12 mouse cellular contexts compared by ENCODE assay signal in the genomic region with DNA sequence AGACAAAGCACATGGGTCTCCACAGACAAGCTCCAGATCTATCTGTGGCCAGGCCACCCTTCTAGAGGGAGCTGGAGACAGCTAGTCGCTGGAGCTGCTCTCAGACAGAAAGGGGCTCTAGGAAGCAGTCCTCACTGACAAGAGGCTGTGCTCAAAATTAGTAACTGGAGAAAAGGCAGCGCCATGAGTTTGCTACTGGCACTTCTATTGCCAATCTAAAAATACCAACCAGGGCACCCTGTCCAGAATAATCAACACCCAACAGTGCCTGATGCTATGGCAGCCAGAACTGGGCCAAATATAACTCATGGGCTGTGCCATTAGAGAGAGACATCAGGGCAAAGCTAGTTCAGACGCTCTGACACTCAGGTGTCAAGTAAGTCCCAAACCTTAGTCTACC. TPM values are rescaled to one million over a fixed set of nuclear protein-coding genes. Genes with fewer than 3 reads are reported as not detected.
DNase-seq lines count a peak whose midpoint lies in the region; ATAC-seq lines count a peak whose summit lies in the region.
"Had no signal": no experiment of that assay in that cellular context is flagged by ENCODE, and none has a peak within 500 bp of the region (broad histone marks: within the 10 kb centered on the region; RNA-seq: fewer than 3 reads in every experiment).

No protein-coding gene starts in this region.

- WGBS in midbrain, embryonic 16.5 days, result 95% methylated on average over 3 of the region's 3 CpGs

- H3K9ac ChIP-seq in midbrain, embryonic 16.5 days (ENCODE audit: low read depth, low read length), result no peak overlapping the region

- H3K4me2 ChIP-seq in midbrain, embryonic 16.5 days (ENCODE audit: low read length), result no peak overlapping the region
- H3K4me2 ChIP-seq: liver, embryonic 11.5 days; midbrain, embryonic 11.5 days had no signal

- no peaks in the 10 kb centered on the region for H3K9me3 ChIP-seq in midbrain, embryonic 16.5 days (replicated peaks; ENCODE audit: control insufficient read depth, low read length, poor library complexity, severe bottlenecking)

- no peak overlapping the region for H3K27ac ChIP-seq in midbrain, embryonic 16.5 days (ENCODE audit: low read length)
- H3K27ac ChIP-seq: hindbrain, postnatal 0 days; kidney, postnatal 0 days had no signal

- peaks cover 34% of the 10 kb centered on the region for H3K36me3 ChIP-seq in midbrain, embryonic 16.5 days (ENCODE audit: control insufficient read depth, insufficient read depth, low read length)

- peak; percentile 54 to 64 for DNase-seq in gastrocnemius, adult 8-10 months (ENCODE audit: low spot score in 2 of 2)
- no peak for DNase-seq in gastrocnemius, postnatal 4 days (ENCODE audit: low spot score in 2 of 2)
- DNase-seq in cerebellum, postnatal 36 days, result peak; percentile 18 to 41
- DNase-seq in heart, adult 8-10 months (ENCODE audit: low spot score), result peak; percentile 62
- DNase-seq in heart, postnatal 4 days, result peak; percentile 50
- no peak for DNase-seq in adrenal gland, postnatal 25 days
- DNase-seq: lung, postnatal 10 days had no signal

- H3K27me3 ChIP-seq in midbrain, embryonic 16.5 days (ENCODE audit: control insufficient read depth, insufficient read depth, low read depth, low read length), result no peaks in the 10 kb centered on the region

- no peaks in the 10 kb centered on the region for H3K4me1 ChIP-seq in midbrain, embryonic 16.5 days (ENCODE audit: control insufficient read depth, insufficient read depth, low read length)

- no peak overlapping the region for H3K4me3 ChIP-seq in midbrain, embryonic 16.5 days (ENCODE audit: low read depth, low read length)

- ATAC-seq in midbrain, embryonic 16.5 days, result no peak
- ATAC-seq: hindbrain, postnatal 0 days had no signal

RNA-seq across cellular contexts. Expression of gene Mfn2, which starts 7.2 kb away (rescaled TPM):
- total RNA-seq in gastrocnemius, adult 8-10 months (2022), result 100 to 1,000 TPM; 389 to 516 (median 444) TPM
- total RNA-seq in gastrocnemius, postnatal 4 days (2021), result 100 to 1,000 TPM; 200 to 231 TPM
- total RNA-seq in heart, adult 8-10 months (2022), result 100 to 1,000 TPM; 664 to 803 (median 747) TPM
- 100 to 1,000 TPM; 505 to 526 TPM for total RNA-seq in heart, postnatal 4 days (2021)
- polyA plus RNA-seq in midbrain, embryonic 16.5 days (2015; fragmentation: Nextera tagmentation; extraction: Ambion mirVana), result 107 and 108 TPM in 2 replicates
- total RNA-seq in adrenal gland, postnatal 25 days (2021), result 151 and 217 TPM in 2 replicates

RNA-seq across cellular contexts. Expression of gene Fv1, which starts 28.6 kb away (rescaled TPM):
- 1 to 10 TPM; 5.1 to 9.2 (median 6.7) TPM for total RNA-seq in gastrocnemius, adult 8-10 months (2022)
- 1 to 10 TPM; 6.3 to 6.4 TPM for total RNA-seq in gastrocnemius, postnatal 4 days (2021)
- 10 to 100 TPM; 17.8 to 23.1 (median 20.2) TPM for total RNA-seq in heart, adult 8-10 months (2022)
- 10 to 100 TPM in 1 of 2 experiments, 1 to 10 TPM in 1; 9.9 to 11.7 TPM for total RNA-seq in heart, postnatal 4 days (2021)
- 7.5 and 10.5 TPM in 2 replicates for polyA plus RNA-seq in midbrain, embryonic 16.5 days (2015; fragmentation: Nextera tagmentation; extraction: Ambion mirVana)
- total RNA-seq in adrenal gland, postnatal 25 days (2021), result 12.2 and 16.6 TPM in 2 replicates

RNA-seq across cellular contexts. Expression of gene Miip, which starts 28.7 kb away (rescaled TPM):
- 1 to 10 TPM; 3.6 to 5.1 (median 4.8) TPM for total RNA-seq in gastrocnemius, adult 8-10 months (2022)
- total RNA-seq in gastrocnemius, postnatal 4 days (2021), result 10 to 100 TPM in 1 of 2 experiments, 1 to 10 TPM in 1; 9.9 to 12.4 TPM
- total RNA-seq in heart, adult 8-10 months (2022), result 1 to 10 TPM; 6.0 to 9.4 (median 7.2) TPM
- total RNA-seq in heart, postnatal 4 days (2021), result 10 to 100 TPM; 17.8 to 21.7 TPM
- polyA plus RNA-seq in midbrain, embryonic 16.5 days (2015; fragmentation: Nextera tagmentation; extraction: Ambion mirVana), result 34.8 and 38.8 TPM in 2 replicates
- total RNA-seq in adrenal gland, postnatal 25 days (2021), result 31.9 and 37.7 TPM in 2 replicates

RNA-seq across cellular contexts. Expression of gene Plod1, which starts 39.2 kb away (rescaled TPM):
- 10 to 100 TPM; 14.7 to 17.0 (median 15.5) TPM for total RNA-seq in gastrocnemius, adult 8-10 months (2022)
- 10 to 100 TPM; 52.7 to 63.2 TPM for total RNA-seq in gastrocnemius, postnatal 4 days (2021)
- 10 to 100 TPM; 52.7 to 66.9 (median 61.3) TPM for total RNA-seq in heart, adult 8-10 months (2022)
- 10 to 100 TPM; 80.9 to 82.5 TPM for total RNA-seq in heart, postnatal 4 days (2021)
- 20.8 and 21.2 TPM in 2 replicates for polyA plus RNA-seq in midbrain, embryonic 16.5 days (2015; fragmentation: Nextera tagmentation; extraction: Ambion mirVana)
- 41.0 and 43.3 TPM in 2 replicates for total RNA-seq in adrenal gland, postnatal 25 days (2021)

RNA-seq across cellular contexts. Expression of gene 2510039O18Rik, which starts 43.3 kb away (rescaled TPM):
- 10 to 100 TPM; 19.8 to 21.4 (median 20.5) TPM for total RNA-seq in gastrocnemius, adult 8-10 months (2022)
- total RNA-seq in gastrocnemius, postnatal 4 days (2021), result 10 to 100 TPM; 37.7 to 37.8 TPM
- total RNA-seq in heart, adult 8-10 months (2022), result 10 to 100 TPM; 35.8 to 43.1 (median 39.7) TPM
- total RNA-seq in heart, postnatal 4 days (2021), result 10 to 100 TPM; 46.8 to 49.3 TPM
- 9.5 and 11.1 TPM in 2 replicates for polyA plus RNA-seq in midbrain, embryonic 16.5 days (2015; fragmentation: Nextera tagmentation; extraction: Ambion mirVana)
- 44.6 and 50.5 TPM in 2 replicates for total RNA-seq in adrenal gland, postnatal 25 days (2021)

Comparison
In these comparisons a context has a peak if more than half of its experiments do, and no peak if none do; other contexts are left out.
1. DNase-seq: peak in gastrocnemius, adult 8-10 months (2 of 2), cerebellum, postnatal 36 days (2 of 2), heart, adult 8-10 months (single experiment) and heart, postnatal 4 days (single experiment); none in gastrocnemius, postnatal 4 days (0 of 2) and adrenal gland, postnatal 25 days (single experiment).